Mouse (Mus musculus) E14TG2a.4 (cell line): Measurements from ENCODE around the gene Tmem164.

ENCODE experiments used
- CTCF ChIP-seq: conservative IDR thresholded peaks from 2 replicates; pipeline ENCODE4 v1.5.1; 2014; ENCODE audit warnings: low read length
- NANOG ChIP-seq: IDR thresholded peaks from 2 replicates; pipeline ENCODE4 v1.6.1; 2014; ENCODE audit warnings: borderline replicate concordance, low read length, mixed read lengths
- POU5F1 ChIP-seq: IDR thresholded peaks from 2 replicates; pipeline ENCODE4 v1.6.1; 2014; ENCODE audit warnings: low read length, borderline replicate concordance

- TF ChIP-seq CTCF: no peak
- no peak for TF ChIP-seq POU5F1
- TF ChIP-seq NANOG: no peak
Measured at GRCm38 (mm10) chrX:142664704-142665422, 16.3 kb upstream of the Tmem164 start.
